Mouse (Mus musculus): ENCODE results near the gene Myh1. TPM values are rescaled to one million over a fixed set of nuclear protein-coding genes. Genes with fewer than 3 reads are reported as not detected.

Myh1 gene
- 0.09 TPM in 1 of 2 replicates, not detected in the other for total RNA-seq (2012; rRNA removed)

GRCm38 (mm10) chr11:67199752-67200151, at the start of gene Myh1:
TSS of gene Myh1 (plus strand) at chr11:67200052.
- Histone ChIP-seq H3K4me3 (ENCODE audit: insufficient read depth in 1 of 2, low read depth in 1 of 2, low read length in 2 of 2, poor library complexity in 1 of 2, severe bottlenecking in 1 of 2) (no peak within 1 kb of the TSS), H3K4me1 (ENCODE audit: control insufficient read depth in 2 of 2, insufficient read depth in 2 of 2, low read length in 2 of 2, poor library complexity in 1 of 2) (no peaks in the 10 kb centered on the region), H3K9ac (ENCODE audit: insufficient read depth, low read depth, low read length, poor library complexity, severe bottlenecking) (no peak within 1 kb of the TSS), H3K36me3 (ENCODE audit: control insufficient read depth, insufficient read depth, low read length, poor library complexity, severe bottlenecking) (no peaks in the 10 kb centered on the region), H3K27ac (ENCODE audit: insufficient read depth, low read depth, low read length, poor library complexity, severe bottlenecking) (no peak within 1 kb of the TSS), H3K9me3 (ENCODE audit: control insufficient read depth, insufficient read depth, low read depth, low read length) (no peaks in the 10 kb centered on the region)
- DNase-seq (ENCODE audit: low read depth, low spot score), result no peak
- in situ Hi-C loops (cut with MboI; ENCODE audit: low sequenced_read_pairs in 2 of 2, unreplicated experiment in 2 of 2), result no loop called here
- TF ChIP-seq ZNF384 (IDR thresholded peaks at IDR 0.05; ENCODE audit: low read depth, low read length), result no peak
- no peak for TF ChIP-seq MAFK (IDR thresholded peaks at IDR 0.05; ENCODE audit: insufficient read depth, low read depth, low read length)
- TF ChIP-seq CHD2 (IDR thresholded peaks at IDR 0.05; ENCODE audit: low read depth, low read length), result no peak
- TF ChIP-seq ZC3H11A (IDR thresholded peaks at IDR 0.05; ENCODE audit: borderline replicate concordance, low read depth, low read length), result no peak
- no peak for TF ChIP-seq HCFC1 (IDR thresholded peaks at IDR 0.05; ENCODE audit: borderline replicate concordance, insufficient read depth, low read length)

DNA sequence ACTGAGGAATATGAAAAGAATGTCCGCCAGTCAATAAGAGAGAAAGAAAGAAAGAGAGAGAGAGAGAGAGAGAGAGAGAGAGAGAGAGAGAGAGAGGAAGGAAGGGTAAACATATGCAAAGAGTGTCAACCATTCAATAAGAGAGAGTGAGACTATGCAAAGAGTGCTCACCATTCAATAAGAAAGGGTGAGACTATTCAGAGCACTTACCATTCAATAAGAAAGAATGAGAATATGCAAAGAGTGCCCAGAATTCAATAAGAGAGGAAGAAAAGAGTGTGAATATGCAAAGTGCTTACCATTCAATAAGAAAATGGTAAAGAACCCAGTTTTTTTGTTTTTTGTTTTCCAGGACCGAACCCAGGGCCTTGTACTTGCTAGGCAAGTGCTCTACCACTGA, 49.6 kb upstream of the Myh1 start:
- H3K4me1 ChIP-seq (ENCODE audit: control insufficient read depth in 2 of 2, insufficient read depth in 2 of 2, low read length in 2 of 2, poor library complexity in 1 of 2), result no peaks in the 10 kb centered on the region
- no peak overlapping the region for H3K9ac ChIP-seq (ENCODE audit: insufficient read depth, low read depth, low read length, poor library complexity, severe bottlenecking)
- no peaks in the 10 kb centered on the region for H3K9me3 ChIP-seq (ENCODE audit: control insufficient read depth, insufficient read depth, low read depth, low read length)
- no peaks in the 10 kb centered on the region for H3K36me3 ChIP-seq (ENCODE audit: control insufficient read depth, insufficient read depth, low read length, poor library complexity, severe bottlenecking)
- no peak overlapping the region for H3K27ac ChIP-seq (ENCODE audit: insufficient read depth, low read depth, low read length, poor library complexity, severe bottlenecking)
- TF ChIP-seq ZNF384 (IDR thresholded peaks at IDR 0.05; ENCODE audit: low read depth, low read length), result no peak
- TF ChIP-seq MAFK (IDR thresholded peaks at IDR 0.05; ENCODE audit: insufficient read depth, low read depth, low read length), result no peak
- no peak for TF ChIP-seq CHD2 (IDR thresholded peaks at IDR 0.05; ENCODE audit: low read depth, low read length)
- no peak for TF ChIP-seq ZC3H11A (IDR thresholded peaks at IDR 0.05; ENCODE audit: borderline replicate concordance, low read depth, low read length)
- no peak for TF ChIP-seq HCFC1 (IDR thresholded peaks at IDR 0.05; ENCODE audit: borderline replicate concordance, insufficient read depth, low read length)
- in situ Hi-C loops (cut with MboI; ENCODE audit: low sequenced_read_pairs in 2 of 2, unreplicated experiment in 2 of 2), result no loop called here
- no peak for DNase-seq (ENCODE audit: low read depth, low spot score)
- H3K4me3 ChIP-seq (ENCODE audit: insufficient read depth in 1 of 2, low read depth in 1 of 2, low read length in 2 of 2, poor library complexity in 1 of 2, severe bottlenecking in 1 of 2), result no peak overlapping the region

DNA sequence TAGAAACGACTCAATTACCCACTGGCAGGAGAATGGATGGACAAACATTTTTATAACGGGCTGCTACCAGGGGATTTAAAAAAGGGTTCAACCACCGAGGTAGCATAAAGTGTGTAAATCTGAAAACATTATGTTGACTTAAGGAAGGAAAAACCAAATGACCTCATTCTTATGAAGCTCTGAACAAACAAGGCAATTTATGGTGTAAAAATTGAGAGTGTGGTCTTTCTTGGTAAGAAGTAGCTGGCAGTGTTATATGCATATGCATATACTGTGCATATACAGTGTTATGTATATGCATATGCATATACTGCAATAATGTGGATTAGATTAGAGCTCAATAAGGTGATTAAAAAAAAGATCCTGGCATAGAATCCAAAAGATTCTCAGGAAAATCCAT, 48.7 kb upstream of the Myh1 start:
- Histone ChIP-seq H3K9ac (ENCODE audit: insufficient read depth, low read depth, low read length, poor library complexity, severe bottlenecking) (no peak overlapping the region), H3K4me1 (ENCODE audit: control insufficient read depth in 2 of 2, insufficient read depth in 2 of 2, low read length in 2 of 2, poor library complexity in 1 of 2) (no peaks in the 10 kb centered on the region), H3K36me3 (ENCODE audit: control insufficient read depth, insufficient read depth, low read length, poor library complexity, severe bottlenecking) (no peaks in the 10 kb centered on the region), H3K9me3 (ENCODE audit: control insufficient read depth, insufficient read depth, low read depth, low read length) (no peaks in the 10 kb centered on the region), H3K4me3 (ENCODE audit: insufficient read depth in 1 of 2, low read depth in 1 of 2, low read length in 2 of 2, poor library complexity in 1 of 2, severe bottlenecking in 1 of 2) (no peak overlapping the region), H3K27ac (ENCODE audit: insufficient read depth, low read depth, low read length, poor library complexity, severe bottlenecking) (no peak overlapping the region)
- DNase-seq (ENCODE audit: low read depth, low spot score), result no peak
- in situ Hi-C loops (cut with MboI; ENCODE audit: low sequenced_read_pairs in 2 of 2, unreplicated experiment in 2 of 2), result no loop called here
- TF ChIP-seq CHD2 (IDR thresholded peaks at IDR 0.05; ENCODE audit: low read depth, low read length) (no peak), MAFK (IDR thresholded peaks at IDR 0.05; ENCODE audit: insufficient read depth, low read depth, low read length) (no peak), ZNF384 (IDR thresholded peaks at IDR 0.05; ENCODE audit: low read depth, low read length) (no peak), ZC3H11A (IDR thresholded peaks at IDR 0.05; ENCODE audit: borderline replicate concordance, low read depth, low read length) (no peak), HCFC1 (IDR thresholded peaks at IDR 0.05; ENCODE audit: borderline replicate concordance, insufficient read depth, low read length) (no peak)

- no peak for TF ChIP-seq HCFC1 (IDR thresholded peaks at IDR 0.05; ENCODE audit: borderline replicate concordance, insufficient read depth, low read length)
- Histone ChIP-seq H3K4me1 (ENCODE audit: control insufficient read depth in 2 of 2, insufficient read depth in 2 of 2, low read length in 2 of 2, poor library complexity in 1 of 2) (no peaks in the 10 kb centered on the region), H3K9me3 (ENCODE audit: control insufficient read depth, insufficient read depth, low read depth, low read length) (no peaks in the 10 kb centered on the region), H3K36me3 (ENCODE audit: control insufficient read depth, insufficient read depth, low read length, poor library complexity, severe bottlenecking) (no peaks in the 10 kb centered on the region), H3K4me3 (ENCODE audit: insufficient read depth in 1 of 2, low read depth in 1 of 2, low read length in 2 of 2, poor library complexity in 1 of 2, severe bottlenecking in 1 of 2) (no peak overlapping the region), H3K27ac (ENCODE audit: insufficient read depth, low read depth, low read length, poor library complexity, severe bottlenecking) (no peak overlapping the region), H3K9ac (ENCODE audit: insufficient read depth, low read depth, low read length, poor library complexity, severe bottlenecking) (no peak overlapping the region)
- in situ Hi-C loops (cut with MboI; ENCODE audit: low sequenced_read_pairs in 2 of 2, unreplicated experiment in 2 of 2), result no loop called here
- DNase-seq (ENCODE audit: low read depth, low spot score), result no peak
Observed at GRCm38 (mm10) chr11:67151651-67152630, 47.9 kb upstream of the Myh1 start.
